Mouse (Mus musculus): Measurements from ENCODE around the gene Atat1.
A peak's percentile ranks its signal among the peaks of the same experiment; 100 is the strongest.

The Atat1 gene

GRCm38 (mm10) chr17:35920862-35921562, 11.1 kb upstream of the Atat1 start:
- no peaks in the 10 kb centered on the region for H3K27me3 ChIP-seq (ENCODE audit: control insufficient read depth, insufficient read depth, low read length, poor library complexity, severe bottlenecking)
- DNase-seq (ENCODE audit: low read depth, low spot score) = peak; percentile 54

GRCm38 (mm10) chr17:35920384-35920783, 10.5 kb upstream of the Atat1 start:
- peaks cover 19% of the 10 kb centered on the region; the same call in 1 of the 2 replicates for H3K36me3 ChIP-seq (ENCODE audit: control insufficient read depth, insufficient read depth, low read length, poor library complexity, severe bottlenecking)
- H3K27me3 ChIP-seq (ENCODE audit: control insufficient read depth, insufficient read depth, low read length, poor library complexity, severe bottlenecking) = no peaks in the 10 kb centered on the region

More at GRCm38 (mm10) chr17:35920862-35921562, 11.1 kb upstream of the Atat1 start:
- peaks cover 19% of the 10 kb centered on the region; the same call in 1 of the 2 replicates for H3K36me3 ChIP-seq (ENCODE audit: control insufficient read depth, insufficient read depth, low read length, poor library complexity, severe bottlenecking)

DNA sequence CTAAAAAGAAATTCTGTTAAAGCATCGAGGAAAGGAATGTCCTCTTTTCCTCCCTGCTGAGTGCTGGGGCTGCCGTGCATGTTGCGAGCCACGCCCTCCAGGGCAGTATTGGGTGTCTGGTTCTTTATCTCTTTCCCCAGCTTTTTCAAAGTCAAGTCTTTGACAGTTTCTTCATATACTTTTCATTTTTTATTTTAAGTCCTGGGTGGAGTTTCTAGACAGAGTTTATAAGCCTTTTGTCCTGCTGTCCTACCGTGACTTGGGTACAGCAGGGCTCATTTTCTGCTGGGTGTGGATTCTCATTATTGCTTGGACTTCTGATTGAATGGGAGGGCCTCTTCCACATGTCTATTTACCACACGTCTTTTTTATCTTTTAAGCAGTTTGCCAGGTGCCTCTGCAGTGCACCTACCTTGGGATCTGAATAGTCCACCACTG, 10.0 kb upstream of the Atat1 start:
- no peaks in the 10 kb centered on the region for H3K27me3 ChIP-seq (ENCODE audit: control insufficient read depth, insufficient read depth, low read length, poor library complexity, severe bottlenecking)
- no peak for DNase-seq (ENCODE audit: low read depth, low spot score)

More at GRCm38 (mm10) chr17:35920384-35920783, 10.5 kb upstream of the Atat1 start:
- no peak for DNase-seq (ENCODE audit: low read depth, low spot score)

GRCm38 (mm10) chr17:35919060-35919715, 9.3 kb upstream of the Atat1 start:
- Histone ChIP-seq H3K27me3 (ENCODE audit: control insufficient read depth, insufficient read depth, low read length, poor library complexity, severe bottlenecking) (no peaks in the 10 kb centered on the region), H3K36me3 (ENCODE audit: control insufficient read depth, insufficient read depth, low read length, poor library complexity, severe bottlenecking) (peaks cover 13% of the 10 kb centered on the region; the same call in 1 of the 2 replicates)
- peak; percentile 97 for DNase-seq (ENCODE audit: low read depth, low spot score)

More for the DNA sequence above, 10.0 kb upstream of the Atat1 start:
- peaks cover 17% of the 10 kb centered on the region; the same call in 1 of the 2 replicates for H3K36me3 ChIP-seq (ENCODE audit: control insufficient read depth, insufficient read depth, low read length, poor library complexity, severe bottlenecking)

- DNase-seq (ENCODE audit: low read depth, low spot score) = peak; percentile 57
- H3K27me3 ChIP-seq (ENCODE audit: control insufficient read depth, insufficient read depth, low read length, poor library complexity, severe bottlenecking) = no peaks in the 10 kb centered on the region
- H3K36me3 ChIP-seq (ENCODE audit: control insufficient read depth, insufficient read depth, low read length, poor library complexity, severe bottlenecking) = peaks cover 13% of the 10 kb centered on the region; the same call in 1 of the 2 replicates
These were observed 8.6 kb upstream of the Atat1 start for GRCm38 (mm10) chr17:35918276-35919059.

- H3K27me3 ChIP-seq (ENCODE audit: control insufficient read depth, insufficient read depth, low read length, poor library complexity, severe bottlenecking) = no peaks in the 10 kb centered on the region
- peaks cover 19% of the 10 kb centered on the region for H3K36me3 ChIP-seq (ENCODE audit: control insufficient read depth, insufficient read depth, low read length, poor library complexity, severe bottlenecking)
- peak; percentile 57 for DNase-seq (ENCODE audit: low read depth, low spot score)
These were observed 7.8 kb upstream of the Atat1 start for GRCm38 (mm10) chr17:35917463-35918251.

DNA sequence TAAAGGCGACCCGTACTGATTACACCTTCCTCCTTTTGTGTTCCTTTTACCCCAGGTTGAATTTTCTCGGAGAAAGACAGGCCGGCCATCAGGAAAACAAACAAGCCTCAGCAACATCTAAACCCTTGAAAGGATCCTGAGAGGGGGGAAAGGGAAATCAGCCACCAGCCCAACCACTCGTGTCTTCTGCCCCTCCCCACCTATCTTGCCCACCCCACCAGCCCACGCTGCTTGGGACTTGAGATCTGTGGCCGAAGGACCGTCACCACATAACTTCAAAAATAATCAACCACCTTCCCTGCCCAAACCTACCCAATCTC, 7.2 kb upstream of the Atat1 start:
- DNase-seq (ENCODE audit: low read depth, low spot score) = no peak
- Histone ChIP-seq H3K27me3 (ENCODE audit: control insufficient read depth, insufficient read depth, low read length, poor library complexity, severe bottlenecking) (no peaks in the 10 kb centered on the region), H3K36me3 (ENCODE audit: control insufficient read depth, insufficient read depth, low read length, poor library complexity, severe bottlenecking) (peaks cover 19% of the 10 kb centered on the region)

DNA sequence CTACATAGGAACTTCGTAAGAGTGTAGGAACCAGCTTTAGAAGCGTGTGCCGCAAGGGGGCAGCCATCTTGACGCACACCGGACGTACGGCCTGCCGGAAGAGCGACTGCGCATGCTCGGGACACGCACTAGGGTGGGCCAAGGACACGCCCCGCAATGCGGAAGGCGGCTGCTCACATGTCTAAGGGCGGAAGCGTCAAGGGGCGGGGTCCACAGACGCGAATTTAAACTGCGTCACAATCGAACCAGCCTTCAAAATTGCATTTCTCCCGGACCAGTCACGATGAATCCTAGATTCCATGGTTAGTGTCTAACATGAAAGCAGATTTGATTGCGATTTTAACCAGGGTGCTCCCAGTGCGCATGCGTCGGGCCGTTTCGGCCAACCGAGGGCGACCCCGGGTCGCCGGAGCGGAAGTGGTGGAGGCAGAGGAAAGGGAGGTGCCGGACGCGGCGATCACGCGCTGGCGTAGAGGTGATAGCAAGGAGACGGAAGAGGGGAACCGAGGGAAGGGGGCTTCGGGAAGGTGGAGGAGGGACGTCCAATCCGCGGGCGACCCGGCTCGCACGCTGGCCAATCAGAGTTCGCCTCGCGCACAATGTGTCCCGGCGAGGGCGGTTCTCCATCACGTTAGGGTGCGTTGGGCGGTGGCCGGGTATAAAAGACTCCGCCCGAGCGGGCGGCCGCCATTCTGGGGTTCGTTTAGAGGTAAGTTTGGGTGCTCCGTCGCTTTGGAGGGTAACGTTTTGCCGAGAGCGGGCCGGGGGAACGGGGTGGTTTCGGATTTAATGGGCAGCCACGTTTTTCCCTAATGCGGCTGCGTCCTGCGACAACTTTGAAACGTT, 6.6 kb upstream of the Atat1 start, which contains the start of the genes Mrps18b and Ppp1r10:
Gene Mrps18b, minus strand, starts transcription at position 93 of the 846 bp plus-strand sequence.
Gene Ppp1r10, plus strand, starts transcription at position 138 of the 846 bp plus-strand sequence.
- Histone ChIP-seq H3K36me3 (ENCODE audit: control insufficient read depth, insufficient read depth, low read length, poor library complexity, severe bottlenecking) (peaks cover 19% of the 10 kb centered on the region), H3K27me3 (ENCODE audit: control insufficient read depth, insufficient read depth, low read length, poor library complexity, severe bottlenecking) (no peaks in the 10 kb centered on the region)
- DNase-seq (ENCODE audit: low read depth, low spot score) = peak; percentile 100

DNA sequence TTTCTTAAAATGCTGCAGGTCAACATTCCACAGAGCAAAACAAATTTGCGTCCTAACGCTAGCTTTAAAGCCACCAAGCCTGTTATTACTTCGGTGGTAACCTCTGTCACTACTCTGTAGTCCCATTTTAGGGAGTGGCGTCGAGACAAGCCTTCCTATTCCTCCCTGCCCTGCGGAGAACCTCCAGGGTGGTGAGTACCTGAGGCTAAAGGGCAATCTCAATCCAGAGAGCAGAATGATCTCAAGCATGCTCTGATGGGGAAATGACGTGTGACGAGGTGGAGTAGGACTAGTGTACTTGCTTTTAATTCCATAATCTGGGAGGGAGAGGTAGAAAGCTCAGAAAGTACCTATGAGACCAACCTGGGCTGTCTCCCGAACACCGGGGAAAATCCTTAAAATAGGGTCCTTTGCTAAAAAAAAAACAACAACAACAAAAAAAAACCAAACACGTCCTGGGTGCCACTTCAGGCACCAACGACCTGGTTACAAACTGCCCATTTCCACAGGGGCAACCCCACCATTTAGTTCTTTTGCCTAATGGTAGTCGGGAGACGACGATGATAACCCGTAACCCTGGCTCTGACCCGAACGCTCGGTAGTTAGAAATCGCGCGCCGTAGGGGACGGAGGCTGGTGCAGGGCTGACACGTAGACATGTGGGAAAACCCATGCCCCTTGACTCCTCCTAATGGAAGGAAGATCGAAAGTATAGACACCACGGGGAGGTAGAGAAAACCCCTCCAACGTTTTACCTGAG, 5.8 kb upstream of the Atat1 start:
- DNase-seq (ENCODE audit: low read depth, low spot score) = peak; percentile 38
- Histone ChIP-seq H3K27me3 (ENCODE audit: control insufficient read depth, insufficient read depth, low read length, poor library complexity, severe bottlenecking) (no peaks in the 10 kb centered on the region), H3K36me3 (ENCODE audit: control insufficient read depth, insufficient read depth, low read length, poor library complexity, severe bottlenecking) (peaks cover 19% of the 10 kb centered on the region)

DNA sequence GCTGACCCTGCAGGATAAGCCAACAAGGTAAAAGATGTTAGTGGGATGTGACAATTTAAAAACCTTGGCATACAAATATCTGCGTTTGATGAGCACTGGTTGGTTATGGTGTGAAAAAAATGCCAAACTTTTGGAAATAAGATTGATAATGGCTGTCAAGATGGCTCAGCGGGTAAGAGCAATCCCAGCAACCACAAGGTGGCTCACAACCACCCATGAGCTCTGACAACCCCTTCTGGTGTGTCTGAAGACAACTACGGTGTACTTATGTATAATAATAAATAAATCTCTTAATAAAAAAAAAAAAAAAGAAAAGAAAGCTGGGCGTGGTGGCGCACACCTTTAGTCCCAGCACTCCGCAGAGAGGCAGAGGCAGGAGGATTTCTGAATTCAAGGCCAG, 5.1 kb upstream of the Atat1 start:
- H3K27me3 ChIP-seq (ENCODE audit: control insufficient read depth, insufficient read depth, low read length, poor library complexity, severe bottlenecking) = no peaks in the 10 kb centered on the region
- no peak for DNase-seq (ENCODE audit: low read depth, low spot score)
- H3K36me3 ChIP-seq (ENCODE audit: control insufficient read depth, insufficient read depth, low read length, poor library complexity, severe bottlenecking) = peaks cover 19% of the 10 kb centered on the region

DNA sequence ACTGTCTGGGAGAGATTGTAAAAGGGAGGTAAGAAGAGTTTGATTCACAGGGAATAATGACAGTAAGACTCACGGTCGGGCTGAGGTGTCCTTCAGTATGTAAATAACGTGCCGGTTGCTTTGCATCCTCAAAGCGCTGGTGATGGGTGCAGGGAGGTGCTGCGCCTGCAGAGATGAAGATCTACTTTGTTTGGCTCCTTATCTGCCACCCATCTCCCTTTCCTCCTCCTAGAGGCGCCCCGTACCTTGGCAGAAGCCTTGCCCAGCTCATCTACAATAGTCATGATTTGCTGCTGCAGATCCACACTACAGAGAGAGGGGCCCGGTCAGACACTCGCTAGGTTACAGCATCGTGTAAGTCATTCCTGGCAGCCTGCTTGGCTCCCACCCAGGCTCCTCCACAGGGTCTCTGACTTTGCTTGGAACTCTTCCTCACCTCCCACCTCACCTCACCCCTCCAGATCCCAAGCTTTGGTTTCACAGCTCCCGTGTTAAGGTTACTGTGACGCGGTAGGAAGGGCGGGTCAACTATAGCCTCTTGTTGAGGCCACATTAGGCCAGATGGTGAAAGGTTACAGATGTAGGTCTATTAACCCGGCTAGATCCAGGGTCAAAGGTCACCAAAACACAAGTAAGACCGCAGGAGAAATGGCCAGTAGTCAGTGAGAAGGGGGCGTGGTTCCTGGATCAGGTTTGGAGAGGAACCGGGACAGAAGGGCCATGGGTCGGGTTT, 523 bp downstream of the Atat1 start:
- no peak for DNase-seq (ENCODE audit: low read depth, low spot score)
- H3K27me3 ChIP-seq (ENCODE audit: control insufficient read depth, insufficient read depth, low read length, poor library complexity, severe bottlenecking) = no peaks in the 10 kb centered on the region
- H3K36me3 ChIP-seq (ENCODE audit: control insufficient read depth, insufficient read depth, low read length, poor library complexity, severe bottlenecking) = peaks cover 6% of the 10 kb centered on the region

GRCm38 (mm10) chr17:35907609-35908008, 2.3 kb downstream of the Atat1 start:
- DNase-seq (ENCODE audit: low read depth, low spot score) = peak; percentile 58
- H3K36me3 ChIP-seq (ENCODE audit: control insufficient read depth, insufficient read depth, low read length, poor library complexity, severe bottlenecking) = no peaks in the 10 kb centered on the region
- no peaks in the 10 kb centered on the region for H3K27me3 ChIP-seq (ENCODE audit: control insufficient read depth, insufficient read depth, low read length, poor library complexity, severe bottlenecking)
